Mouse (Mus musculus) forelimb bud, embryonic 11.5 days (tissue): Measurements from ENCODE around the gene Spout1.

ENCODE experiments used
- DNase-seq: peaks from one replicate; pipeline ENCODE4 v3.0.0-alpha.2; 2012; ENCODE audit warnings: low read depth, low spot score

Gene Spout1

DNA sequence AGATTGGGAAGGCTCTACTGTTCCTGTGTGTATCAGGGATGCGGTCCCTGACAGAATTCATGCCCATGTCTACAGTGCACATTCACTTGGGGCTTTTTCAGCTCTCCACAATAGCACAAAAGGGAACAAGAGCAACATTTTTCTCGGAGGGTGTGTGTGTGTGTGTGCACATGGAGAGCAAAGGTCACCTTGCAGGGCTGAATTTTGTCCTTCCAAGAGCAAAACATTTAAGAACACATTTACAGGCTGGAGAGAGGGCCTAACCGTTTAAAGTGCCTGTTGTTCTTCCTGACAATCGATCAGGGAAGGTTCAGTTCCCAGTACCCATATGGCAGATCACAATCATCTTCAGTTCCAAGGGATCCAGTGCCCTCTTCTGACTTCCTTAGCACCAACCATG, 48.1 kb downstream of the Spout1 start:
- DNase-seq: no peak

DNA sequence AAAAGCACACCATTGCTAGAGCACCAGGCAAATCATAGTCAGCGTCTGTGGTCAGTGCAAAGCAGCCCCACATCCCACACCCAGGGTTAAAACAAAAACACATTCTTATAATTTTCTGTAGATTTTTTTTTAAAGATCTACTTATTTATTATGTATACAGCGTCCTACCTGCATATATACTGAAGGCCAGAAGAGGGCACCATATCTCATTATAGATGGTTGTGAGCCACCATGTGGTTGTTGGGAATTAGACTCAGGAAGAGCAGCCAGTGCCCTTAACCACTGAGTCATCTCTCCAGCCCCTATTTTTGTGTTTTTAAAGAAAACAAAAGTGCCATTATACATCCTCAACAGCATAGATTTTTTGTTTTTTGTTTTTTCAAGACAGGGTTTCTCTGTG, 49.5 kb downstream of the Spout1 start:
- peak; percentile 48 for DNase-seq

DNA sequence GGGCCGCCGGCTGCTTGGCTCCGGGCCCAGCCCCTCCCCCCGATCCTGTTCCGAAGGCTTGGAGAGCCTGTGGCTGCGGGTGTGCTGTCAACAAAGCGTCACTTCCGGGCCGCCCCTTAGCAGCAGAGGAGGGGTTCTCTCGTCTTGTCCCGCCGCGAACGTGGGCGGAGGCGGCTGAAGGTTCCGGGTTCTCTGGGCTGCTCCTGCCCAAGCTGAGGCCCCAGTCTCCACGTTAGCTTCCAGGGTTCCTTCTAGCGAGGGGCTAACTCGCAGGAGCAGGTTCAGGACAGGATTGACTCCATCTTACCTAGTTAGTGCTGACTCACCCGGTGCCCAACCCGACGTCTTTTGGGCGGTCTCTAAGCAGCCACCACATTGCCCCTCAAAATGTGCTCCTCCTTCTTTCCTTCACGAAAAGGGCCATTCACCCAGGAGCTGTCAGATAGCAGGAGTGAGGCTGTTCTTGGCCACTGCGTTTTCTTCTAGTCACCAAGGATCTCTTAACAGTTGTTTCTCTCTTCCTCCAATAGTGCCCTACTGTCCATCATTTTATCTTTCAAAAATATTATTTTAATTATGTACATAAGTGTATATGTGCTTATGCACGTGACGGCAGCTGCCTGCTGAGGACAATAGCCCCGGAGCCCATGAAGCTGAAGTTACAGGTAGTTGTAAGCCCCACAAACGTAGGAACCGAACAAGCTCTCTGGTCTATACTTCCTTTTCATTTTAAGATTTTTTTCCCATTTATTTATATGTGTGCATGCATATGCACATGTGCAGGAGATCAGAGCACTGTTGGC, 53.6 kb downstream of the Spout1 start, which contains the start of gene Zer1:
Gene Zer1, minus strand, starts transcription at position 114 of the 803 bp plus-strand sequence.
- DNase-seq: peak; percentile 84

DNA sequence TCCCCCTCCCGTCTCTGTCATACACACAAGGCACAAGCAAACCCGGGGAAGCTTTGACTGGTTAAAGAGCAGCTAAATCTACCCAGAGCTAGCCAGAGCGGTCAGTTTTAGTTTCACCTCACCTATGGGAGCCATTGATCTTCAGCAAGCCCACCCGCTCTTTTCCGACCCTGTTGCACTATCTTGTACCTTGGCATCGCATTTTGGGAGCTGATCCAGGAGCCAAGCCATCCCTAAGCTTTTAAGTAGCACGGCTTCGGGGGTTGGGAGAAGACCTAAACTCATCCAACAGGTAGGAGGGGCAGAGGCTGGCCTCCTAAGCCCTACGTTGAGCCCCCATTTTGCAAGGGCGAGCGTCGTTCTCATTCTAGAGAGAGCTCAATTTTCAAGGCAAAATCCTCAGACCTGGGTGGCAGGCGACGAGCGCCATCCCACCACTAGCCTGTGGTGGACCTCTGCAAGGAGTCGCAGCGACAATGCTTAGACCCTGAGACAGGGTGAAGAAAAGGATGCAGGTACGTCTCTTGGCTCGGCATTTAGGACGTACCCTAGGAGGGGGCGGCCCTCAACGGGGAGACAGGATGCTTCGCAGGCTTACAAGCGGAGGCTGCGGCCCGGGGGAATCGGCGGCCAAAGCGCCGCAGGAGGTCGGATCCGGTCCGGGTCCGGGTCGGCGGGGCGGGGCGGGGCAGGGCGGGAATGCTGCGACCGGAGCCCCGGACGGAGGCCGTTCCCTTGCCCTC, 54.4 kb downstream of the Spout1 start:
- peak; percentile 12 for DNase-seq
